Mouse (Mus musculus): ENCODE data around the gene Galnt17. TPM values are rescaled to one million over a fixed set of nuclear protein-coding genes. Genes with fewer than 3 reads are reported as not detected.

Galnt17 gene
- polyA plus RNA-seq, 2 experiments = 3.4 to 5.9 TPM

DNA sequence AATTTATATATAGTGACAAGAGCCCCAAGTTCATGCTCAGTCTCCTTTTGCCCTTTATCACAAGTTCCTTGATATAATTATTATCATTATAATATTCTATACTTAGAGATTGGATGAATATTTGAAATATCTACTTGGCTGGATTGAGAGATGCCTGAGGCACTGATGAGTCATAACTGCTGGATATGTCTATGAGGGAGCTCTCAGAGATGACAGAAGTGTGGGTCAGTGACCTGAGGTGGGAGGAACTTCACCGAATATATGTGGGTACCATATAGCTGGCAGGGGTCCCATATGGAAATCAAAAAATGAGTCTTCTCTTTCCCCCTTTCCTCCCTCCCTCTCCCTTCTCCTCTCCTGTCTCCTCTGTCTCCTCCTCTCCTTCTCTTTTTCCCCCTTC lies 127.5 kb downstream of the Galnt17 start:
- TF ChIP-seq POLR2A (IDR thresholded peaks at IDR 0.05; ENCODE audit: borderline replicate concordance, extremely low read depth, insufficient read depth, insufficient read length) = no peak
- no peaks in the 10 kb centered on the region for H3K4me1 ChIP-seq (ENCODE audit: control insufficient read depth, insufficient read depth, low read length)
- no peak overlapping the region for H3K4me3 ChIP-seq (replicated peaks; ENCODE audit: low read length)
- no peak overlapping the region for H3K9ac ChIP-seq (ENCODE audit: low read depth, low read length, severe bottlenecking)
- H3K4me2 ChIP-seq (replicated peaks; ENCODE audit: low read depth, low read length, severe bottlenecking) = no peak overlapping the region
- no peak for DNase-seq (ENCODE audit: low spot score)
- no peaks in the 10 kb centered on the region for H3K27me3 ChIP-seq (ENCODE audit: control insufficient read depth, insufficient read depth, low read length)
- no peaks in the 10 kb centered on the region for H3K9me3 ChIP-seq (ENCODE audit: control insufficient read depth, low read length)
- 96% methylated on average over 1 of the region's 1 CpGs for WGBS
- H3K36me3 ChIP-seq (ENCODE audit: control insufficient read depth, insufficient read depth, low read length) = no peaks in the 10 kb centered on the region
- no peak overlapping the region for H3K27ac ChIP-seq (replicated peaks; ENCODE audit: low read depth, low read length)
- ATAC-seq (ENCODE audit: low FRiP score, low read depth) = no peak

DNA sequence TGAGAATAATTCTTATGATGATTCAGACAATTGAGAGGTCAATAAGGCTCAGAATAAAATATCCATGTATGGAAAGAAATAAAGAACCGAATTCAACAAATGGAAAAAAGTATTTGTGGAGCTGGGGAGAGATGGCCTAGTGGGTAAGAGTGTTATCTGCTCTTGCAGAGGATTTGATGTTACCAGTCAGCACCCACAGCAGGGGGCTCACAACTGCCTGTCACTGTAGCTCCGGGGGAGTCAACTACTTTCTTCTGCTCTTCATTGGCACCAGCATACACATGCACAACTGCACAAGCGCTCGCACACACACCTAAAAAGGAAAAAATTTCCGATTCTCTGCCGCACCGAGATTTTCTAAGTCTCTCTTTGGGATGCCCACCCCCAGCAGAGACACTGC lies 130.4 kb downstream of the Galnt17 start:
- Histone ChIP-seq H3K4me1 (ENCODE audit: control insufficient read depth, insufficient read depth, low read length) (no peaks in the 10 kb centered on the region), H3K27ac (replicated peaks; ENCODE audit: low read depth, low read length) (no peak overlapping the region), H3K36me3 (ENCODE audit: control insufficient read depth, insufficient read depth, low read length) (no peaks in the 10 kb centered on the region), H3K27me3 (ENCODE audit: control insufficient read depth, insufficient read depth, low read length) (no peaks in the 10 kb centered on the region), H3K4me3 (replicated peaks; ENCODE audit: low read length) (no peak overlapping the region), H3K4me2 (replicated peaks; ENCODE audit: low read depth, low read length, severe bottlenecking) (no peak overlapping the region), H3K9me3 (ENCODE audit: control insufficient read depth, low read length) (no peaks in the 10 kb centered on the region), H3K9ac (ENCODE audit: low read depth, low read length, severe bottlenecking) (no peak overlapping the region)
- DNase-seq (ENCODE audit: low spot score) (no peak), ATAC-seq (ENCODE audit: low FRiP score, low read depth) (no peak)
- TF ChIP-seq POLR2A (IDR thresholded peaks at IDR 0.05; ENCODE audit: borderline replicate concordance, extremely low read depth, insufficient read depth, insufficient read length) = no peak
- WGBS = 59% methylated on average over 7 of the region's 7 CpGs

DNA sequence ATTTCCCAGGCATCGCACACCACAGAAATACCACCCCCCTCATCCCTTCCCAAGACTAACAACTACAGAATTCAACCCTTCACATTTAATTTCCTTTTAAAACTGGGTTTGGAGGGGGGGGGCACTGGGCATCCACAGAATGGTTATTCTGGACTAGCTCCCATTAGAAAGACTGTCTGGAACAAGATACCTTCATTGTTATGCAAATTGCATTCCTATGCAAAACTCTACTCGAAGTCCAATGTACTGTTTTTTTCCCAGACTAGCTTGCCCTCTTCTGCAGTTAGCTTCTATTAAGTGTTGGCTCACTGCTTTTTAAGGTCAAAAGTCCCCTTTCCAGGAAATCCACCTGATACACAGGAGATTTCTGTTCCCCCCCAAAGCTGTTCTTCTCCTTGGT lies 131.1 kb downstream of the Galnt17 start:
- Histone ChIP-seq H3K9me3 (ENCODE audit: control insufficient read depth, low read length) (no peaks in the 10 kb centered on the region), H3K36me3 (ENCODE audit: control insufficient read depth, insufficient read depth, low read length) (no peaks in the 10 kb centered on the region), H3K27me3 (ENCODE audit: control insufficient read depth, insufficient read depth, low read length) (no peaks in the 10 kb centered on the region), H3K4me3 (replicated peaks; ENCODE audit: low read length) (no peak overlapping the region), H3K27ac (replicated peaks; ENCODE audit: low read depth, low read length) (no peak overlapping the region), H3K9ac (ENCODE audit: low read depth, low read length, severe bottlenecking) (no peak overlapping the region), H3K4me1 (ENCODE audit: control insufficient read depth, insufficient read depth, low read length) (no peaks in the 10 kb centered on the region), H3K4me2 (replicated peaks; ENCODE audit: low read depth, low read length, severe bottlenecking) (no peak overlapping the region)
- ATAC-seq (ENCODE audit: low FRiP score, low read depth) = no peak
- TF ChIP-seq POLR2A (IDR thresholded peaks at IDR 0.05; ENCODE audit: borderline replicate concordance, extremely low read depth, insufficient read depth, insufficient read length) = no peak
- DNase-seq (ENCODE audit: low spot score) = no peak
- 58% methylated on average over 2 of the region's 2 CpGs for whole genome bisulfite sequencing

DNA sequence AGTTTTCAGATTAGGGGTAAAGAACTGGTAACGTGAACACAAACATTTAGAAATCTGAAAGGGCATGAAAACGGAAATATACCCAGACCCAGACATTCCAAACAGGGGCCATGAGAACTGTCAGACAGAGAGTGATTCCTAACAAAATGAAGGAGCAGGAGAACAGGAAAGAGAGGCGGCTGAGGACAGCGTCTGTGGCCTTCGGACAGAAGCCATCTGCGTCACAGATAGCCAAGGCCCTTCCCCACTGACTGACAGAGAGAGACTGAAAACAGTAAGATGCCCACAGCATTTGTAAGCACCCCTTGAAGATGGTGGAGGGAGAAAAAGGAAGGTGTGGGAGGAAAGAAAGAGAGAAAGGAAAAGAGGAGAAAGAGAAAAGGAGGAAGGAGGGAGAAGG lies 139.1 kb downstream of the Galnt17 start:
- no peaks in the 10 kb centered on the region for H3K36me3 ChIP-seq (ENCODE audit: control insufficient read depth, insufficient read depth, low read length)
- ATAC-seq (ENCODE audit: low FRiP score, low read depth) (no peak), DNase-seq (ENCODE audit: low spot score) (no peak)
- H3K4me3 ChIP-seq (replicated peaks; ENCODE audit: low read length) = no peak overlapping the region
- no peaks in the 10 kb centered on the region for H3K4me1 ChIP-seq (ENCODE audit: control insufficient read depth, insufficient read depth, low read length)
- no peak overlapping the region for H3K27ac ChIP-seq (replicated peaks; ENCODE audit: low read depth, low read length)
- TF ChIP-seq POLR2A (IDR thresholded peaks at IDR 0.05; ENCODE audit: borderline replicate concordance, extremely low read depth, insufficient read depth, insufficient read length) = no peak
- WGBS = 76% methylated on average over 6 of the region's 6 CpGs
- H3K4me2 ChIP-seq (replicated peaks; ENCODE audit: low read depth, low read length, severe bottlenecking) = no peak overlapping the region
- no peak overlapping the region for H3K9ac ChIP-seq (ENCODE audit: low read depth, low read length, severe bottlenecking)
- H3K9me3 ChIP-seq (ENCODE audit: control insufficient read depth, low read length) = no peaks in the 10 kb centered on the region
- H3K27me3 ChIP-seq (ENCODE audit: control insufficient read depth, insufficient read depth, low read length) = no peaks in the 10 kb centered on the region

DNA sequence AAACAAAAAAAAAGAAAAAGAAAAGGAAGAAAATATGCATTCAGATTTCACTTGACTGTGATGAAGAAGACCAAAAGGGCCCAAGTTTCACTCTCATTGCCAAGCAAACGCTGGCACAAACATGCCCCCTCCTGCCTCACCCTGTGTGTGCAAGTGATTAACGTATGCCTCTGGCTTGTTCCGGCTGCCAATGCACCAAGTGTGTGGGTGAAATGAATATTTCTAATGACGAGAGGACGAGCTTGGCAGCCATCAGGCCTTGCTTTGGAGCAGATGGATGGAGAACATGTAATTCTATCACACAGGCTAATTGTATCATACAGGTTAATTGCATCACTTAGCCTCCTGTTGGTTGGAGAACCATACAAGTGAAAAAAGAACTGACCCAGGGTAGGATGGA lies 140.9 kb downstream of the Galnt17 start:
- H3K4me2 ChIP-seq (replicated peaks; ENCODE audit: low read depth, low read length, severe bottlenecking) = no peak overlapping the region
- no peak overlapping the region for H3K4me3 ChIP-seq (replicated peaks; ENCODE audit: low read length)
- no peak for ATAC-seq (ENCODE audit: low FRiP score, low read depth)
- H3K9ac ChIP-seq (ENCODE audit: low read depth, low read length, severe bottlenecking) = no peak overlapping the region
- no peak for TF ChIP-seq POLR2A (IDR thresholded peaks at IDR 0.05; ENCODE audit: borderline replicate concordance, extremely low read depth, insufficient read depth, insufficient read length)
- WGBS = 73% methylated on average over 5 of the region's 5 CpGs
- no peak overlapping the region for H3K27ac ChIP-seq (replicated peaks; ENCODE audit: low read depth, low read length)
- no peaks in the 10 kb centered on the region for H3K27me3 ChIP-seq (ENCODE audit: control insufficient read depth, insufficient read depth, low read length)
- H3K4me1 ChIP-seq (ENCODE audit: control insufficient read depth, insufficient read depth, low read length) = no peaks in the 10 kb centered on the region
- no peaks in the 10 kb centered on the region for H3K9me3 ChIP-seq (ENCODE audit: control insufficient read depth, low read length)
- H3K36me3 ChIP-seq (ENCODE audit: control insufficient read depth, insufficient read depth, low read length) = no peaks in the 10 kb centered on the region
- DNase-seq (ENCODE audit: low spot score) = no peak

DNA sequence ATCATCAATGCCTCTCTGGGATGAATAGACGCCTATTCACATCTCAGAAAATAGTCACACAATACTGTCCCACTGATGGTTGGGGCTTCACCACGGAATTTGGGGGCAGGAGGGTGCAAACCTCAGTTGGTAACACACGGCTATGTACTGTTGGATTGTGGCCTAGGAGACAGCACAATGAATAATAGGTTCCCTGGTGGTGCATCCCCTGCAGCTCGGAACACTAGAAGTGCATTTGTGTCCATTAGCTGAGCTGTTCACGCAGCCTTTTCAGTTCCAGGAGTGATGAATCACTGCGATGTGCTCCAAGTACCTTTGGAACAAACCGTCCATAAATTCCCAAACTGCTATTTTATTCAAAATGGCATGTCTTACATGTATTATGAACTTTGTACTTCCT lies 142.6 kb downstream of the Galnt17 start:
- no peak overlapping the region for H3K9ac ChIP-seq (ENCODE audit: low read depth, low read length, severe bottlenecking)
- no peak overlapping the region for H3K4me2 ChIP-seq (replicated peaks; ENCODE audit: low read depth, low read length, severe bottlenecking)
- no peak overlapping the region for H3K4me3 ChIP-seq (replicated peaks; ENCODE audit: low read length)
- H3K27ac ChIP-seq (replicated peaks; ENCODE audit: low read depth, low read length) = no peak overlapping the region
- DNase-seq (ENCODE audit: low spot score) (no peak), ATAC-seq (ENCODE audit: low FRiP score, low read depth) (no peak)
- TF ChIP-seq POLR2A (IDR thresholded peaks at IDR 0.05; ENCODE audit: borderline replicate concordance, extremely low read depth, insufficient read depth, insufficient read length) = no peak
- H3K36me3 ChIP-seq (ENCODE audit: control insufficient read depth, insufficient read depth, low read length) = no peaks in the 10 kb centered on the region
- H3K27me3 ChIP-seq (ENCODE audit: control insufficient read depth, insufficient read depth, low read length) = no peaks in the 10 kb centered on the region
- H3K9me3 ChIP-seq (ENCODE audit: control insufficient read depth, low read length) = no peaks in the 10 kb centered on the region
- H3K4me1 ChIP-seq (ENCODE audit: control insufficient read depth, insufficient read depth, low read length) = no peaks in the 10 kb centered on the region
- WGBS = 84% methylated on average over 7 of the region's 7 CpGs
